Mouse (Mus musculus) stomach, postnatal 0 days (tissue): ENCODE measurements around the gene Ass1.

Experiments used
- CTCF ChIP-seq: IDR thresholded peaks from 2 replicates; pipeline ENCODE4 v1.5.1; 2016; ENCODE audit warnings: antibody characterized with exemption, low read depth, mild to moderate bottlenecking, moderate library complexity
- EP300 ChIP-seq: optimal IDR thresholded peaks from 2 replicates; pipeline ENCODE3; 2016; ENCODE audit warnings: antibody characterized with exemption

DNA sequence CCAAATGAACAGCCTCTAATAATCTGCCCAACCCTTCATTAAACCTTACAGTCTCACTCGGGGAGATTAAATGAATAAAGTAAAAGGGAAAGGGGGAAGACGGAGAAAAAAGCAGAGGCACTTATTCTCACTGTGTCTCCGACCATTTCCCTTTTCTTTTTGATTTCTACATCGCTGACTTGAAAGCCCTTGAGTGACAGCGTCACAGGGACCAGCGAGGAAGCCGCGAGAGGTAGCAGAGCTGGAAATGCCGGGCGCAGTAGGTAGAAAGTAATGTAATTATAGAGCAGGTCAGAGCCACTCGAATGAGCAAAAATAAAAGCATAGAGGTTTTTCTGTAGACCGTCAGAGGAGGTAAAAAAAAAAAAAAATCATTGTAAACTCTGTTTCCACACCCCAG lies 46.5 kb downstream of the Ass1 start:
- no peak for TF ChIP-seq EP300
- no peak for TF ChIP-seq CTCF
